Mouse (Mus musculus) lung, adult 2 months (tissue): ENCODE data around the gene Smndc1.

ENCODE experiments used
- CTCF ChIP-seq: fragments of 200-500 bp; IDR thresholded peaks from 2 replicates; pipeline ENCODE4 v1.5.1; 2011; ENCODE audit warnings: mild to moderate bottlenecking, low read length, control low read depth; ENCODE audit not compliant: insufficient read depth
- POLR2A ChIP-seq: fragments of 200-500 bp; IDR thresholded peaks from 2 replicates; pipeline ENCODE4 v1.6.1; 2011; ENCODE audit warnings: low read depth, mild to moderate bottlenecking, control low read depth, low read length, borderline replicate concordance; ENCODE audit errors: extremely low read depth

DNA sequence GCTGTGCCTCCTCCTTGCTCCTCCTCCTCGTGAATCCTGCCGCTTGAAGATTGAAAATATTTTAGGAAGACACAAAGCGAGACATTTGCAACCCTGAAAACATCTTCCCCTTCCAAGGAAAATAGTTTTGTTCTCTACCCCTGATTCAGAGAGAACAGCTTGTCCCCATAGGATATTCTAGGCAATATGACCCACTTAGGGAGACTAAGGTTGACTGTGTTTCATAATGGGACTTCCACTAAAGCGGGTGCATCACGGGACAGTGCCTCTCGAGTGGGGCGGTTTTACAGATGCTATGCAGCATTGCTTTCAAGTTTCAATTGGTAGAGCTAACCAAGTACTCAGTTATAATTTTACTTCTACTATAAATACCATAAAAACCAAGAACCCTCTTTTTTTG lies 36.5 kb downstream of the Smndc1 start:
- TF ChIP-seq CTCF (no peak), POLR2A (no peak)
